Mouse (Mus musculus) embryonic facial prominence, embryonic 13.5 days (tissue): ENCODE data around the gene Lipe. TPM values are rescaled to one million over a fixed set of nuclear protein-coding genes. Genes with fewer than 3 reads are reported as not detected.

ENCODE experiments used
- ATAC-seq: fragments of 200-750 bp; cut with Nextera tagmentation; 2 replicates; pipeline ENCODE4 v1.8.0; 2017; ENCODE audit warnings: low read depth; ENCODE audit not compliant: insufficient number of reproducible peaks, insufficient read depth, low FRiP score, low TSS enrichment
- H3K27ac ChIP-seq: fragments of 300-500 bp; sonication (generic); 2 replicates; pipeline ENCODE4 v1.5.1; 2015; ENCODE audit warnings: moderate library complexity, mild to moderate bottlenecking, inconsistent platforms
- H3K27me3 ChIP-seq: fragments of 300-500 bp; sonication (generic); 2 replicates; pipeline ENCODE4 v1.6.1; 2015; ENCODE audit warnings: mild to moderate bottlenecking, inconsistent platforms
- H3K36me3 ChIP-seq: fragments of 300-500 bp; sonication (generic); 2 replicates; pipeline ENCODE4 v1.6.1; 2015; ENCODE audit warnings: mild to moderate bottlenecking, inconsistent platforms
- H3K4me1 ChIP-seq: fragments of 300-500 bp; sonication (generic); 2 replicates; pipeline ENCODE4 v1.6.1; 2015; ENCODE audit warnings: inconsistent platforms
- H3K4me2 ChIP-seq: fragments of 300-500 bp; sonication (generic); 2 replicates; pipeline ENCODE4 v1.6.1; 2015; ENCODE audit warnings: moderate library complexity, mild to moderate bottlenecking, inconsistent platforms
- H3K4me3 ChIP-seq: fragments of 300-500 bp; sonication (generic); 2 replicates; pipeline ENCODE4 v1.5.1; 2015; ENCODE audit warnings: mild to moderate bottlenecking, inconsistent platforms
- H3K9ac ChIP-seq: fragments of 300-500 bp; sonication (generic); 2 replicates; pipeline ENCODE4 v1.6.1; 2015; ENCODE audit warnings: mild to moderate bottlenecking, inconsistent platforms
- H3K9me3 ChIP-seq: fragments of 300-500 bp; sonication (generic); 2 replicates; pipeline ENCODE4 v1.6.1; 2016; ENCODE audit warnings: inconsistent platforms
- WGBS: fragments of 180-500 bp; shearing (Covaris S2); methylation state at CpG from one replicate; pipeline ENCODE4 v1.1.7; 2015; ENCODE audit warnings: mixed read lengths; 5-methylcytosine and 5-hydroxymethylcytosine counted together
- polyA plus RNA-seq: library from polyadenylated mRNA; unstranded; fragments of >200 nt; fragmentation: Nextera tagmentation; extraction: Ambion mirVana; gene quantifications from 2 replicates; pipeline ENCODE4 v1.2.1, GENCODE M21; 2015

The Lipe gene
- polyA plus RNA-seq, 1 experiment from 2014 or later, result 9.5 TPM

DNA sequence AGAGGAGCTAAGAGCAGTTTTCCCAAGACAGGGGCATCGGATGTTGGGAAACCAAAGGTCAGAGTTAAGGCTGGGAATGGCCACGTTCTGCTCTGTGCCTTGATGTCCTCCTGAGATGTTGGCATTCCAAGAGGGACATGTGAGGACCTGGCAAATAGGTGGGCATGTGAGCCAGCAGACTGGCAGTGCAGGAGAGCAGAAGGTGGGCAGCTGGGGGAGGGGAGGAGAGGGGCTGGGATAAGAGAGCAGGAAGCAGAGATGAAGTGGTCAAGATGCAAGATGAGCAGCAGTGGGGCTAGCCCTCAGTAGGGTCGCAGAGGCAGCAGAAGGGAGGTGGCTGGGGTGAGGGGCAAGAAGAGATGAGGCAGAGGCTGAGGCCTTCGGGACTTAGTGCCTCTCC, 14.6 kb downstream of the Lipe start:
- Histone ChIP-seq H3K4me1 (peaks cover 14% of the 10 kb centered on the region; the same call in 1 of the 2 replicates), H3K4me2 (no peak overlapping the region), H3K27me3 (peaks cover 6% of the 10 kb centered on the region; the same call in 1 of the 2 replicates), H3K4me3 (no peak overlapping the region), H3K36me3 (peaks cover 59% of the 10 kb centered on the region), H3K9ac (no peak overlapping the region), H3K9me3 (no peaks in the 10 kb centered on the region), H3K27ac (no peak overlapping the region)
- ATAC-seq, result no peak
- 82% methylated on average over 4 of the region's 4 CpGs for WGBS

DNA sequence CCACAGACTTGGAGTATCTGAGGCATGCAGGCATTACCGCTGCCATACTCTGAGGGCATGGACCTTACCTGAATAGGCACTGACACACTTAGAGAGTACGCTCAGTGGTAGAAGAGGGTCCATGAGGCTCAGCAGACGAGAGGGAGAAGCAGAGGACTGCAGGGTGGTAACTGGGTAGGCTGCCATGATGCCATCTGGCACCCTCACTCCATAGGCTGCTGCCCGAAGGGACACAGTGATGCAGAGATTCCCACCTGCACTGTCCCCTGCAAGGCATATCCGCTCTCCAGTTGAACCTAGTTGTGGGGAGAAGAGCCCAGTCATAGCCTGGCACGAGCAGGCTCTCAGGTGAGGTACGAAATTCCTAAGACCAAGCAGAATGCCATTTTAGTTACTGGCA, 15.1 kb downstream of the Lipe start:
- Histone ChIP-seq H3K27me3 (peaks cover 6% of the 10 kb centered on the region; the same call in 1 of the 2 replicates), H3K27ac (no peak overlapping the region), H3K4me3 (no peak overlapping the region), H3K9me3 (no peaks in the 10 kb centered on the region), H3K4me1 (peaks cover 14% of the 10 kb centered on the region; the same call in 1 of the 2 replicates), H3K4me2 (no peak overlapping the region), H3K36me3 (peaks cover 58% of the 10 kb centered on the region), H3K9ac (0 out of 2 replicates have a peak overlapping the region, but pooled peaks have one; percentile 2)
- 91% methylated on average over 7 of the region's 7 CpGs for WGBS
- no peak for ATAC-seq

DNA sequence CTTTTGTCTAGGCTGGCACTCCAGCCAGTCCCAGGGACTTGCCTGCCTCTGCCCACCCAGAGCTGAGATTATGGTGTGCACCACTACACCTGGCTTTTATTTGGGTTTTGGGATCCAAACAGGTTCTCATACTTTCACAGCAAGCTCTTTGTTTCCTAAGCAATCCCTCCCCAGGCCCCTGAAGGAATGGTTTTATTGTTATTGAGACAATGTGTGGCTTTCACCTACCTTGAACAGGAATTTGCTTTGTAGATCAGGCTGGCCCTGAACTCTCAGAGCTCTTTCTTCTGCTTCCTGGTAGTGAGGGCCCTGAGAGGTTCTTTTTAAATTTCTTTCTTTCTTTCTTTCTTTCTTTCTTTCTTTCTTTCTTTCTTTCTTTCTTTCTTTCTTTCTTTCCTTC, 16.0 kb downstream of the Lipe start:
- Histone ChIP-seq H3K27me3 (peaks cover 6% of the 10 kb centered on the region; the same call in 1 of the 2 replicates), H3K4me1 (peaks cover 14% of the 10 kb centered on the region; the same call in 1 of the 2 replicates), H3K27ac (no peak overlapping the region), H3K4me2 (no peak overlapping the region), H3K36me3 (peaks cover 50% of the 10 kb centered on the region), H3K9ac (no peak overlapping the region), H3K9me3 (no peaks in the 10 kb centered on the region), H3K4me3 (no peak overlapping the region)
- no peak for ATAC-seq

DNA sequence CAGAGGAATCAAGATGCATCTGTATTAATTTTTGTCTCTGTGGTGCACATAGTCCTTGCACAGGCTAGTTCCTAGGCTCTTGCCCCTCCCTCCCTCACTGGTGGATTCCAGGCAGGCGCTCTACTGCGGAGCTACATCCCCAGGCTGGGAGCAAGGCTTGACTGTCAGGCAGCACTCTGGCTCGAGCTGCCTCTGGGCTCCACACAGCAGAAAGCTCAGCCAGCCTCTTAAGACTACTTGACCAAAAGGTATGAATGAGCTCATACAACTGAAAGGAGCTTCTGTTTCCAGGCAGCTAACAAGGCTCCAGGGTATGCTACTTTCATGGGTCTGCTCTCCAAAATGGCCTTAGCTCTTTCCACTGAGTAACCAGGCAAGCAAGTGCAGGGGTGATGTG, 17.2 kb downstream of the Lipe start:
- peaks cover 22% of the 10 kb centered on the region; the same call in 1 of the 2 replicates for H3K4me1 ChIP-seq

DNA sequence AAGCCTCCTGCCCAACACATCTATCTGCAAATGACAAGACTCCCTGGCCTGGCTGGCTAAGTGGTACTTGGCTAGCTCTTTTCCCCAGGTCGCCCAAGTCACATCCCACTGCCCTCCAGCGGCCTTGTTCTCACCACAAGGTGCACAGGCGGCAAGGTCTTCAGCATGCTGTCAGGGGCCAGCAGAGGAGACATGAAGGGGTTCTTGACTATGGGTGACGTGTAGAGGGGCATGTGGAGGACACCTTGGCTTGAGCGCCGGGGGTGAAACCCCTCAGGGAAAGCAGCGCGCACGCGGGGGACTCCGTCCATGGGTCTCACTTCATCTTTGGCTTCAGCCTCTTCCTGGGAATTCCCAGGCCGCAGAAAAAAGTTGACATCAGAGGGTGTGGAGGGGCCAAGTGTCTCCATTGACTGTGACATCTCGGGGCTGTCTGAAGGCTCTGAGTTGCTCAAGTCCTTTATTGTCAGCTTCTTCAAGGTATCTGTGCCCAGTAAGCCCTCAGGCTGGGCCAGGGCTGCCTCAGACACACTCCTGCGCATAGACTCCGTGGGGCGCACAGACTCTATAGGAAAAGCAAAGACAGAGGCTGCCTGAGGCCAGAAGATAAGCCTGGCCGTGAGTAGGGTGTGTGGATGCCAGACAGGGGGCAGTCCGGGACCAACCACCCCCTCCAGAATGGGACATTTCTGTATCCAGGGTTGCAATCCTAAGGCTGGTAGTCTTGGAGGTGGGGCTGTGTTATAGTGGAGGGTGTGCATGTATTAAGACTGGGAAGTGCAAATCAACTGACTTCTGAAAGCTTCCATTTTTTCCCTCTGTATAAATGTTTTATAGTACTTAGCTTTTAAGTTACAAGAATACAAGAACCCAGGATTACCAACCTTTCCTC, 17.9 kb downstream of the Lipe start:
- WGBS, result 52% methylated on average over 18 of the region's 18 CpGs
- no peak for ATAC-seq

More for the DNA sequence above, 17.2 kb downstream of the Lipe start:
- ATAC-seq, result no peak
- Histone ChIP-seq H3K36me3 (peaks cover 44% of the 10 kb centered on the region), H3K4me3 (no peak overlapping the region), H3K27ac (no peak overlapping the region), H3K4me2 (no peak overlapping the region), H3K27me3 (peaks cover 6% of the 10 kb centered on the region), H3K9ac (no peak overlapping the region), H3K9me3 (no peaks in the 10 kb centered on the region)
- WGBS, result 19% methylated on average over 3 of the region's 3 CpGs

DNA sequence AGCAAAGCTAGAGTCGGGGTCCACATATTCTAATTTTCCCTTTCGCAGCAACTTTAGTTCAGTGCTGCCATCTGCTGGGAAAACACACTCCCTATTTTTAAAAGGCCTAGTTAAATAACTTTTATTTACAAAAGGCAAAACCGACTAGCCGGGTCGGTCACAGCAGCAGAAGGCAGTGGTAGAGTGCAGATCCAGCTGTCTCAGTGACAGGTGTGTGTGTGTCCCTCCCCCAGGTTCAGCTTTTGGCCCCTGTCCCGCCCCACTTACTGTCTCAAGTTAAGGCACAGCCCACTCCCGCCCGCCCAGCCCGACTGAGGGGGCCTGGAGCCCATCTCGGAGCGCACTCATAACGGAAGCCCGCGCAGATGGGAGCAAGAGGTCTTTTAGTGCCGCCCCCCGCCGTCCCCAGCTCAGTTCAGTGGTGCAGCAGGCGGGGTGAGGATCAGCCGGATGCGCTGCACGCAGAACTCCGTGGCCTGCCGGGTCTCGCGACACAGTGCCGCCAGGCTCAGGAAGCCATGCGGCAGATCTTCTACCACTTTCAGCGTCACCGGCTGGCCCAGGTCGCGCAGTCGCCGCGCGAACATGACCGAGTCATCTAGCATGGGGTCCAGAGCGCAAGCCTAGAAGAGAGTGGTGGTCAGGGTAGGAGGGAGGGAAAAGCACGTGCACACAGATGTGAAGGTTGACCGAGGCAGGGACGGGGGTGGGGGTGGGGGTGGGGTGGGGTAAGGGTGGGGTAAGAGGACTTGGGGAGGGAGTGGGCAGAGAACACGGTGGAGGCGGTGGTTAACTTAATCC, 18.8 kb downstream of the Lipe start:
- WGBS, result 1% methylated on average over 42 of the region's 42 CpGs
- Histone ChIP-seq H3K36me3 (peaks cover 30% of the 10 kb centered on the region), H3K4me2 (peak overlapping the region; percentile 82), H3K9ac (peak overlapping the region; percentile 72), H3K4me3 (peak overlapping the region; percentile 45), H3K27me3 (peaks cover 6% of the 10 kb centered on the region), H3K4me1 (peaks cover 22% of the 10 kb centered on the region; the same call in 1 of the 2 replicates), H3K9me3 (no peaks in the 10 kb centered on the region), H3K27ac (0 out of 2 replicates have a peak overlapping the region, but pooled peaks have one; percentile 28)
- ATAC-seq, result peak; percentile 34; the same call in 1 of the 2 replicates

More for the DNA sequence above, 17.9 kb downstream of the Lipe start:
- H3K27me3 ChIP-seq, result peaks cover 6% of the 10 kb centered on the region
- no peak overlapping the region for H3K27ac ChIP-seq
- H3K9me3 ChIP-seq, result no peaks in the 10 kb centered on the region
- peaks cover 22% of the 10 kb centered on the region; the same call in 1 of the 2 replicates for H3K4me1 ChIP-seq
- H3K4me2 ChIP-seq, result peak overlapping the region; percentile 82
- H3K9ac ChIP-seq, result peak overlapping the region; percentile 72
- peak overlapping the region; percentile 45 for H3K4me3 ChIP-seq
- H3K36me3 ChIP-seq, result peaks cover 38% of the 10 kb centered on the region

DNA sequence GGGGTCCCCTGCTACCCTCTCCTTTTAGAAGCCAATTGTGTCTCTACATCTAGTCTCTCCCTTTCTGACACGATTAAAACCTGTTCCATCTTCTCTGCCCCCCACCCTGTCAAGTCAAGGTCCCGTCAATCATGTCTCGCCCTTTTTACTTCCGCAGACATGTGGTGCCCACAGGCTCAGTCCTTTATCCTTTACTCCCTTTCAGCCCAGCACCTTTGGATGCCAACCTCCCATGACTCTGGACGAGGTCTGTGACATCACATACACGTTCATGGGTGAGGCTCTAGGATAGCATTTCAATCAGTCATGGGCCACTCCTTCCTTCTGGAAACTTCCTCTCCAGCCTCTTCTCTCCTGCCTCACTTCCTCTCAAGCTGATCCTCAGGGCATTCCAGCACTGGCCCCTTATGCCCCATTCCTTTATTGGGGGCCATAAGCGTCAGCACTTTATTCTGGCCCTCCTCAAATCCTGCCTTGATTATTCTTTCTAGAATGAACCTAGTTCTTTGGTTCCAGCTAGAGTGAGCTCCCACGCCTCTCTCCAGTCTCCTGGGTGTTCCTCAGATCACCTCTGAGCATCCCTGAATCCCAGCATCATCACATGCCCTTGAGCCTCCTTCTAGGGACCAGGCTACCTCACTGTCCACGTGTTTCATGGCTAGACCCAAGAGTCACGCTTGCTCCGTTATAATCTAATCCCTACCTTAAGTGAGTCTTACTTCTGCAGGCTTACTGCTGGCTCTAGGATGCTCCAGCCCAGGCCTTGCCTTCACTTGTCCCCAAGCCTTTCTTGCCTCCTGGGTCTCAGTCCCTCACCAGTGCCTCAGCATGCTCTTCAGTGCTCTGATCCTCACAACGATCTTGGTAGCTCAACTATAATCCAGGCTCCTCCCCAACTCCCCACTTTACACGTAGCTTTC, 20.1 kb downstream of the Lipe start:
- H3K27me3 ChIP-seq, result peaks cover 6% of the 10 kb centered on the region
- ATAC-seq, result no peak

DNA sequence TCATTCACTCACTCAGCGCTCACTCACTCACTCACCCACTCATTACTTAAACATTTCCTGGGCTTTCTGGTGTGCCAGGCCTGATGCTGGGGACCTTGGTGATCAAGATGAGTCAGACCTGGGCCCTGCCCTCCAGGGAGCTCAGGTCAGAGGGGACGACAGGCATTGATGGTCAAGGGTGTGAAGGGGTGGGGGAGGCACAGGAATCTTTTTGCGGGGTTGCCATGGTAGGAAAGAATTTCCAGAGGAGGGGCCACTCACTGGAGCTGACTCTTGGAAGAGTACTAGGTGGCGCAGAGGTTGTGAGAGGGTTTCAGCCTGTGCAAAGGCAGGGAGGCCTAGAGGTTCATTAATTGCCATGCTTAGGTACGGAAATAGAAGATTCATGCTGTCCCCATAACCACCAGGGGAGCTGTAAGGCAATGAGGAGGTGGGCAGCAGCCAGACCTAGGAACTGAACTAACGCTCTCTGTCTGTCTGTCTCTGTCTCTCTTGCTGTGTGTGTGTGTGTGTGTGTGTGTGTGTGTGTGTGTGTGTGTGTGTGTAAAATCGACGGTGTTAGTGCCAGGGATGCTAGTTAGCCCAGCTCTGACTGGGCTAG, 21.3 kb downstream of the Lipe start:
- peak overlapping the region; percentile 57 for H3K4me2 ChIP-seq
- no peaks in the 10 kb centered on the region for H3K9me3 ChIP-seq
- H3K4me1 ChIP-seq, result peaks cover 22% of the 10 kb centered on the region; the same call in 1 of the 2 replicates
- H3K36me3 ChIP-seq, result peaks cover 6% of the 10 kb centered on the region; the same call in 1 of the 2 replicates
- 37% methylated on average over 8 of the region's 8 CpGs for WGBS
- H3K27me3 ChIP-seq, result peaks cover 6% of the 10 kb centered on the region
- no peak for ATAC-seq
- peak overlapping the region; percentile 38 for H3K4me3 ChIP-seq
- no peak overlapping the region for H3K27ac ChIP-seq
- H3K9ac ChIP-seq, result no peak overlapping the region; the same call in 1 of the 2 replicates

More for the DNA sequence above, 20.1 kb downstream of the Lipe start:
- Histone ChIP-seq H3K4me3 (no peak overlapping the region), H3K4me2 (no peak overlapping the region), H3K9me3 (no peaks in the 10 kb centered on the region), H3K36me3 (peaks cover 17% of the 10 kb centered on the region), H3K9ac (no peak overlapping the region), H3K27ac (no peak overlapping the region), H3K4me1 (peaks cover 22% of the 10 kb centered on the region; the same call in 1 of the 2 replicates)
- WGBS, result 82% methylated on average over 13 of the region's 13 CpGs

DNA sequence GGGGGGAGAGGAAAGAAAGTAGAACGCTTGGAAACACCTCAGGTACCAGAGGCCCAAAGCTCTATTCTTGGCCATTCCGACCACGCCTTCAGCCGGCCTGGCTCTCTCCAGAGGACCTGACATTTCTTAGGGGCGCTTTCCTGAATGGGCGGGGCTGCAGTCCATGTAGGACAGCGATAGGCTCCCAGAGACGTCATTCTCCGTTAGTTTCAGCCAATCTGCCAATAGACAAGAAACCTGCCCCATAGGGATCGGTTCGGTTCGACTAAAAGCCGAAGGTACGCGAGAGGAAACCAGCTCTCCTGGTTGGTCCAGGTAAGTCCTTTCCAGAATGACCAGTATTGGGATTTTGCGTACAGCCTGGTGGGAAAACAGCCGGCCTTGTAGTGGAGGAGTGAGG, 22.0 kb downstream of the Lipe start:
- Histone ChIP-seq H3K27ac (no peak overlapping the region), H3K4me3 (peak overlapping the region; percentile 38), H3K4me2 (peak overlapping the region; percentile 57), H3K4me1 (peaks cover 22% of the 10 kb centered on the region; the same call in 1 of the 2 replicates), H3K36me3 (no peaks in the 10 kb centered on the region), H3K9ac (0 out of 2 replicates have a peak overlapping the region, but pooled peaks have one; percentile 23), H3K27me3 (peaks cover 6% of the 10 kb centered on the region), H3K9me3 (no peaks in the 10 kb centered on the region)
- 3% methylated on average over 17 of the region's 17 CpGs for WGBS
- no peak for ATAC-seq

DNA sequence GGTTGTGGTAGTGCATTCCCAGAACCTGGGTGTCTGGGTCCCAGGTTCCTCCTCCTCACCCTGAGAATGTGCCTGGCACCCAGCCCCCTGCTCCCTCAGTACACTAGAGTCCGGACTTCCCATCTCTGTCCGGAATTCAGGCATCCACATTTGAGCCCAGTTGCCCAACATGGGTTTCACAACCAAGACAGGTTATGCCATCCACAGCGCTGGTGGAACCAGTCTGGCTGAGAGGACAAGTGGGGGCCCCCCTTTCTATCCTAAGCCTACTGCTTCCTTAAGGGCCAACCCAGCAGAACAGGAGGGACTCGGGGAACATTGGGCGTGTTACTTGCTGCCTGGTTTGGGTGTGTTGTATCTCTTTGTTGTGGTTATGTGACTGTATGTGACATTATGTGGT, 26.1 kb downstream of the Lipe start:
- H3K36me3 ChIP-seq, result no peaks in the 10 kb centered on the region
- H3K9me3 ChIP-seq, result no peaks in the 10 kb centered on the region
- H3K27me3 ChIP-seq, result peaks cover 33% of the 10 kb centered on the region
- H3K4me2 ChIP-seq, result no peak overlapping the region
- 83% methylated on average over 5 of the region's 5 CpGs for WGBS
- H3K4me3 ChIP-seq, result no peak overlapping the region
- H3K9ac ChIP-seq, result no peak overlapping the region
- ATAC-seq, result no peak
- peaks cover 19% of the 10 kb centered on the region for H3K4me1 ChIP-seq
- no peak overlapping the region for H3K27ac ChIP-seq
